Mouse (Mus musculus): ENCODE results near the gene Hist1h2ai. TPM values are rescaled to one million over a fixed set of nuclear protein-coding genes. Genes with fewer than 3 reads are reported as not detected.

Gene Hist1h2ai
- total and polyA plus RNA-seq, 3 experiments, result 6.3 to 880 TPM; not detected in 1

DNA sequence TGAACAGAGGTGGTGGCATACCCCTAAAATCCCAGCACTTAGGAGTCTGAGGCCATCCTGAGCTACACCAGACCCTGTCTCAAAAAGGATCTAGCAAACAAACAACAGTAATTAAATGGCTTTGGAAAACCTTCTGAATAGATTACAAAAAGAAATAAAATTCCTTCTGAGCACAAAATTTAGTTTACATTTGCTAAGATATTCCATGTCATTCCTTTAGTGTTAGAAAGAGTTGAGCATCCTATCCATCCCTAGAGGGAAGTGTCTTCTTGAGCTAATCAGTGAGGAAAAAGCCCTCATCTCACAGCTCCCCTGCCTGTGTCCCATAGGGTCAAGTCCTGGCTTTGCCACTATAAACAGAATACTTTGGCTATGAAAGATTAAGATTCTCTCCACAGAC is 18.4 kb upstream of the Hist1h2ai start, which contains the start of gene Olfr1359:
Olfr1359 (plus strand) TSS at position 301 of the 400 bp plus-strand sequence.
- no peak within 1 kb of the TSS for H3K4me3 ChIP-seq (replicated peaks in 1 of 3; ENCODE audit: low read depth in 2 of 3, low read length in 2 of 3, poor library complexity in 1 of 3)
- in situ Hi-C loops (cut with MboI; ENCODE audit: low pct_ligation_motif_present, low pct_unique_long_range_greater_than_20kb, low sequenced_read_pairs), result no loop called here
- dilution Hi-C loops (cut with MboI; ENCODE audit: extremely low pct_ligation_motif_present, extremely low pct_unique_long_range_greater_than_20kb, low sequenced_read_pairs), result no loop called here

GRCm38 (mm10) chr13:21706669-21707068 is 9.6 kb upstream of the Hist1h2ai start:
- no peak overlapping the region for H3K4me2 ChIP-seq (ENCODE audit: insufficient read depth, low read depth, poor library complexity, severe bottlenecking)
- TF ChIP-seq MXI1 (IDR thresholded peaks at IDR 0.05; ENCODE audit: low read depth, low read length) (no peak), MAFK (IDR thresholded peaks at IDR 0.05; ENCODE audit: insufficient replicate concordance, low read length) (peak; percentile 96), ZMIZ1 (IDR thresholded peaks at IDR 0.05; ENCODE audit: low read depth, low read length) (no peak), RAD21 (IDR thresholded peaks at IDR 0.05; ENCODE audit: low read depth, low read length) (no peak), EP300 (IDR thresholded peaks at IDR 0.05; ENCODE audit: low read length) (no peak), SMC3 (IDR thresholded peaks at IDR 0.05; ENCODE audit: low read depth, low read length) (no peak), IRF4 (IDR thresholded peaks at IDR 0.05; ENCODE audit: low read depth, low read length) (no peak)
- no peak overlapping the region for H3K9ac ChIP-seq (ENCODE audit: insufficient read depth, low read depth)
- no peaks in the 10 kb centered on the region for H3K36me3 ChIP-seq (replicated peaks in 1 of 2; ENCODE audit: control insufficient read depth in 1 of 2, insufficient read depth in 1 of 2, low read length in 1 of 2)
- H3K9me3 ChIP-seq (replicated peaks; ENCODE audit: low read length), result no peaks in the 10 kb centered on the region
- H3K4me3 ChIP-seq (replicated peaks in 1 of 3; ENCODE audit: low read depth in 2 of 3, low read length in 2 of 3, poor library complexity in 1 of 3), result no peak overlapping the region
- H3K27ac ChIP-seq (ENCODE audit: insufficient read depth, low read depth), result no peak overlapping the region
- peaks cover 8 to 11% of the 10 kb centered on the region in 2 experiments; a peak in 3 of 4 replicates for H3K4me1 ChIP-seq (ENCODE audit: control insufficient read depth in 1 of 2, insufficient read depth in 2 of 2)
- no peaks in the 10 kb centered on the region for H3K27me3 ChIP-seq (replicated peaks)
- in situ Hi-C loops (cut with MboI; ENCODE audit: low pct_ligation_motif_present, low pct_unique_long_range_greater_than_20kb, low sequenced_read_pairs) (loop anchor here (25.0 kb wide), 2 partner anchors 231 to 319 kb away; partner anchors contain the start of gene Zfp184), dilution Hi-C loops (cut with MboI; ENCODE audit: extremely low pct_ligation_motif_present, extremely low pct_unique_long_range_greater_than_20kb, low sequenced_read_pairs) (no loop called here)
- no peaks in the 10 kb centered on the region for H3K79me2 ChIP-seq (replicated peaks; ENCODE audit: control insufficient read depth, extremely low read depth, insufficient read depth, poor library complexity, severe bottlenecking)
- no peak for DNase-seq (ENCODE audit: extremely low read depth)

More for the DNA sequence above, 18.4 kb upstream of the Hist1h2ai start, which contains the start of gene Olfr1359:
- Histone ChIP-seq H3K4me1 (ENCODE audit: control insufficient read depth in 1 of 2, insufficient read depth in 2 of 2) (peaks cover 0 to 8% of the 10 kb centered on the region in 2 experiments; a peak in 1 of 4 replicates), H3K9me3 (replicated peaks; ENCODE audit: low read length) (no peaks in the 10 kb centered on the region), H3K79me2 (replicated peaks; ENCODE audit: control insufficient read depth, extremely low read depth, insufficient read depth, poor library complexity, severe bottlenecking) (no peaks in the 10 kb centered on the region), H3K27ac (ENCODE audit: insufficient read depth, low read depth) (no peak within 1 kb of the TSS), H3K4me2 (ENCODE audit: insufficient read depth, low read depth, poor library complexity, severe bottlenecking) (no peak within 1 kb of the TSS), H3K9ac (ENCODE audit: insufficient read depth, low read depth) (no peak within 1 kb of the TSS), H3K36me3 (replicated peaks in 1 of 2; ENCODE audit: control insufficient read depth in 1 of 2, insufficient read depth in 1 of 2, low read length in 1 of 2) (no peaks in the 10 kb centered on the region), H3K27me3 (replicated peaks) (no peaks in the 10 kb centered on the region)
- DNase-seq (ENCODE audit: extremely low read depth), result no peak
- TF ChIP-seq GABPA (IDR thresholded peaks at IDR 0.05; ENCODE audit: insufficient replicate concordance, low read depth, low read length) (no peak), UBTF (IDR thresholded peaks at IDR 0.05; ENCODE audit: low read depth, low read length) (no peak)

GRCm38 (mm10) chr13:21710031-21710711 is 6.1 kb upstream of the Hist1h2ai start:
- Histone ChIP-seq H3K9ac (ENCODE audit: insufficient read depth, low read depth) (peak overlapping the region; percentile 89), H3K9me3 (replicated peaks; ENCODE audit: low read length) (no peaks in the 10 kb centered on the region), H3K27ac (ENCODE audit: insufficient read depth, low read depth) (peak overlapping the region; percentile 27; the same call in 1 of the 2 replicates), H3K79me2 (replicated peaks; ENCODE audit: control insufficient read depth, extremely low read depth, insufficient read depth, poor library complexity, severe bottlenecking) (no peaks in the 10 kb centered on the region), H3K4me1 (ENCODE audit: control insufficient read depth in 1 of 2, insufficient read depth in 2 of 2) (peaks cover 8 to 16% of the 10 kb centered on the region in 2 experiments; a peak in 3 of 4 replicates), H3K4me2 (ENCODE audit: insufficient read depth, low read depth, poor library complexity, severe bottlenecking) (no peak overlapping the region), H3K36me3 (replicated peaks in 1 of 2; ENCODE audit: control insufficient read depth in 1 of 2, insufficient read depth in 1 of 2, low read length in 1 of 2) (no peaks in the 10 kb centered on the region), H3K4me3 (replicated peaks in 1 of 3; ENCODE audit: low read depth in 2 of 3, low read length in 2 of 3, poor library complexity in 1 of 3) (peak overlapping the region; percentile 70 to 87 (median 82)), H3K27me3 (replicated peaks) (peaks cover 3% of the 10 kb centered on the region)
- in situ Hi-C loops (cut with MboI; ENCODE audit: low pct_ligation_motif_present, low pct_unique_long_range_greater_than_20kb, low sequenced_read_pairs) (loop anchor here (25.0 kb wide), 2 partner anchors 227 to 323 kb away; partner anchors contain the start of gene Zfp184), dilution Hi-C loops (cut with MboI; ENCODE audit: extremely low pct_ligation_motif_present, extremely low pct_unique_long_range_greater_than_20kb, low sequenced_read_pairs) (no loop called here)
- peak; percentile 89 for DNase-seq (ENCODE audit: extremely low read depth)
- TF ChIP-seq UBTF (IDR thresholded peaks at IDR 0.05; ENCODE audit: low read depth, low read length), result no peak
- TF ChIP-seq IRF4 (IDR thresholded peaks at IDR 0.05; ENCODE audit: low read depth, low read length), result peak; percentile 52; the same call in 1 of the 2 replicates
- peak; percentile 57 for TF ChIP-seq POLR2A (IDR thresholded peaks at IDR 0.05; ENCODE audit: low read depth, low read length)
- peak; percentile 67 for TF ChIP-seq HCFC1 (IDR thresholded peaks at IDR 0.05; ENCODE audit: low read depth, low read length)
- TF ChIP-seq MAFK (IDR thresholded peaks at IDR 0.05; ENCODE audit: insufficient replicate concordance, low read length), result peak; percentile 88
- peak; percentile 98 for TF ChIP-seq TBP (conservative IDR thresholded peaks at IDR 0.05; ENCODE audit: low read depth, low read length)
- no peak for TF ChIP-seq ZMIZ1 (IDR thresholded peaks at IDR 0.05; ENCODE audit: low read depth, low read length)
- peak; percentile 53; the same call in 1 of the 2 replicates for TF ChIP-seq NELFE (IDR thresholded peaks at IDR 0.05; ENCODE audit: low read depth, low read length)
- no peak for TF ChIP-seq EP300 (IDR thresholded peaks at IDR 0.05; ENCODE audit: low read length)
- peak; percentile 27; the same call in 1 of the 2 replicates for TF ChIP-seq E2F4 (IDR thresholded peaks at IDR 0.05; ENCODE audit: insufficient replicate concordance, low read depth, low read length)
- no peak for TF ChIP-seq CHD2 (IDR thresholded peaks at IDR 0.05; ENCODE audit: low read length)
- TF ChIP-seq SMC3 (IDR thresholded peaks at IDR 0.05; ENCODE audit: low read depth, low read length), result 0 out of 2 replicates have a peak, but pooled peaks have one; percentile 14
- no peak for TF ChIP-seq USF1 (IDR thresholded peaks at IDR 0.05; ENCODE audit: low read depth, low read length)
- peak; percentile 19 to 76; a peak in 3 of 4 replicates for TF ChIP-seq CTCF (conservative IDR thresholded peaks at IDR 0.05 in 1 of 2, IDR thresholded peaks at IDR 0.05 in 1 of 2; ENCODE audit: low read depth in 2 of 2, low read length in 2 of 2)
- 0 out of 2 replicates have a peak, but pooled peaks have one; percentile 38 for TF ChIP-seq NRF1 (IDR thresholded peaks at IDR 0.05; ENCODE audit: low read depth, low read length)
- peak; percentile 62; the same call in 1 of the 2 replicates for TF ChIP-seq KAT2A (IDR thresholded peaks at IDR 0.05; ENCODE audit: insufficient replicate concordance, low read length)
- peak; percentile 27 for TF ChIP-seq RAD21 (IDR thresholded peaks at IDR 0.05; ENCODE audit: low read depth, low read length)
- no peak for TF ChIP-seq RCOR1 (conservative IDR thresholded peaks at IDR 0.05; ENCODE audit: low read depth, low read length)
- no peak for TF ChIP-seq MEF2A (IDR thresholded peaks at IDR 0.05; ENCODE audit: borderline replicate concordance, low read depth, low read length)
- no peak for TF ChIP-seq MAX (IDR thresholded peaks at IDR 0.05; ENCODE audit: low read length)

All from CH12.LX (cell line).